Mouse (Mus musculus) frontal cortex, adult (tissue): Measurements from ENCODE around the gene Ttc37.
A peak's percentile ranks its signal among the peaks of the same experiment; 100 is the strongest.

Experiments used
- ATAC-seq: cut with Nextera tagmentation; 2 replicates; pipeline ENCODE4 v1.9.2; 2017; ENCODE audit warnings: mild to moderate bottlenecking, moderate library complexity, mixed read lengths; ENCODE audit not compliant: low TSS enrichment

Ttc37 gene

DNA sequence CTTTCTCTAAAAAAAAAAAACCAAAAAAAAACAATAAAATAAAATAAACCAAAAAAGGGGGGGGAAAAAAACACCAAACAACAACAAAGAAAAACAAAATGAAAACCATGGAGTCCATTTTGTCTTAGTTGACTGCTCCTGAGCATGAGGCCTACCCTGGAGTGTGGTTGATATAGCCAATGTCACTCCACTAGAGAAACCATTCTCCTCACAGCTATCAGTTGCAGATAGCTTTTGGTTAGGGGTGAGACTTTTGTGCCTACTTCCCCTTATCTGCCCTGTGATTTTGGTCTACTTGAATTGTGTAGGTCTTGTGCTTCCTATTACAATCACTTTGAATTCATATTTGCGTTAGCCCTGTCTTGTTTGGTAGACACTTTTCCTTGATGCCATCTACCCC is 59.0 kb downstream of the Ttc37 start:
- ATAC-seq: no peak

DNA sequence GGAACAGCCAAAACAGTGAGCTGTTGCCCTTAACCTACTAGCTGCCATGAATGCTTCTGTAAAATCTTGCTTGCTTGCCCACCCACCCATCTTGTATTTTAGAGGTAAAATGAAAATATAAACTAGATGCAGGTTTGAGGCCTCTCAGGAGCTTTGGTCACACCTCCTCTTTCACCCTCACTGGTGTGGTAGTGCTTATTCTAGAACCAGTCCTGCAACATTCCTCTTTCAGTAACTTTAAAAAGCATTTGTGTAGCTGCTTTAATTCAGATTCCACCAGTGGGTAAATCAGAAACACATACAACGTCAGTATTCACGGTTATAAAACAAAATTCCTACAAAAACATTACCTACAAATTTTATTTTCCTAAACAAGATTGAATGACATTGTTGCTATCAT is 62.1 kb downstream of the Ttc37 start:
- ATAC-seq: no peak

DNA sequence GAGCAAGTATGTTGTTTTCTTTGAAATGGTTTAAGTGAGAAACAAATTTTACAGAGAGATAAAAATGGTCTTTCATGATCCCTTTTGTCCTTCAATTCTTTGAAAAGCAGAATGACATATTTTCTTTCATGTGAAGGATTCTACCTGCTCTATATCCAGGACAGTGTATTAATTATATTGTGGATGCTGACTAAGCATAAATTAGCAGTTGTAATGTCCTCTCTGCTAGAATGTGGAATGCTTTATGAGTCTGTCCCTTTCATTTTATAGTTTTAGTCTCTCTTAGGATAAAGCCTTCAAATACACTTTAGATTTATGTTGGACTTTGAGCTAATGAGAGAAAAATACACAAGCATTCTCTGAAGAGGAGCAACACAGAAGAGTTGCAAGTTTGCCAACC is 75.8 kb downstream of the Ttc37 start:
- no peak for ATAC-seq

DNA sequence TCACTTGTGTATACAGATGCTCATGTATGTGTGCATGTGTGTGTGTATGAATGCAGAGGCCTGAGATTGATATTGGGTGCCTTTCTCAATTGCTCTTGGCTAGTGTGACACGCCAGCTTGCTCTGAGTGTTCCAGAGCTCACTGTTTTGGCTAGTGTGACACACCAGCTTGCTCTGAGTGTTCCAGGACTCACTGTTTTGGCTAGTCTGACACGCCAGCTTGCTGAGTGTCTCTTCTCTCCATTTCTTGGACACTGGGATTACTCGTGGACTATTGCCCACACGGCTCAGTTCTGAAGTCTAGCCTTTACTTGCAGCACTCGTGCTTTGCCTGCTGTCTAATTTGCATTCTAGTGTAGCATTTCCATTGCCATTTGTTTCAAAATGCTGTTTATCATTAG is 80.2 kb downstream of the Ttc37 start:
- peak; percentile 42; the same call in 1 of the 2 replicates for ATAC-seq

- no peak for ATAC-seq
Measured at GRCm38 (mm10) chr13:76187651-76188050, 89.1 kb downstream of the Ttc37 start.

DNA sequence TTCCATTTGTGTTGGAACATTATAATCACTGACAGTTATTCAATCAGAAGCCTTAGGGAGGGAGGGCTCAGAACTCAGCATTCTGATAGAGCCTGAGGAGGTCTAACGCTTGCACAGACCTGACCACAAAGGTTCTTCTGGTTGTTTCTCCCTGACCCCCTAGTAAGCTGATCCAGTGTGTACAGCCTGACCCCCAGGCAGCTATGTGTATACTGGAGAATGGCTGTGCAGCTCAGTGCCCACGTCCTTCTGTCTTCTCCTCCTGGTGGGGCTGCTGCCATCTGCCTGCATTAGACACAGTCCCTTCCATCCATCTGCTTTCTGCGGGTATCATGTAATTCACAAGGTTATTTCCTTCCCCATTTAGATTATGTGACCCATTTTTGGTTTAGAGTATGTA is 90.7 kb downstream of the Ttc37 start:
- peak; percentile 82 for ATAC-seq

GRCm38 (mm10) chr13:76190273-76190672 is 91.7 kb downstream of the Ttc37 start:
- ATAC-seq: peak; percentile 25; the same call in 1 of the 2 replicates

DNA sequence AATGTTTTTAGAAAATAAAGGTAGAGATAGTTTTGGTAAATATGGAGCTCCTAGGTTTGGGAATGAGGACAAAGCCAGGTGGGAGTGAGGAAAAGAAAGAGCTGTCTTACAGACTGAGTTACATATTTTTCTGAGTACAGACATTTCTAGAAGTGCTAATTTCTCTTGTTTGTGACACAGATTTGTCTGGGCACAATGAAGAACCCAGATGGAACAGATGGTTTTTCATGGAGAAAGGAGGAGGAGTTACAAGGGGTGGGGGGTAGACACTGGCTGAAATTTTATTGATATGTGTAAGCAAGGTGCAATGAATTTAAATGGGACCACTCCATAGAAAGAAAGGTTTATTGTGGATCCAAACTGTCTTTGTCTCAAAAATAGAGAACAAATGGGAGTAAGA is 96.4 kb downstream of the Ttc37 start:
- peak; percentile 76 for ATAC-seq

- no peak for ATAC-seq
Measured at GRCm38 (mm10) chr13:76195431-76196138, 97.1 kb downstream of the Ttc37 start.

GRCm38 (mm10) chr13:76197297-76197848 is 98.8 kb downstream of the Ttc37 start:
- peak; percentile 81 for ATAC-seq

DNA sequence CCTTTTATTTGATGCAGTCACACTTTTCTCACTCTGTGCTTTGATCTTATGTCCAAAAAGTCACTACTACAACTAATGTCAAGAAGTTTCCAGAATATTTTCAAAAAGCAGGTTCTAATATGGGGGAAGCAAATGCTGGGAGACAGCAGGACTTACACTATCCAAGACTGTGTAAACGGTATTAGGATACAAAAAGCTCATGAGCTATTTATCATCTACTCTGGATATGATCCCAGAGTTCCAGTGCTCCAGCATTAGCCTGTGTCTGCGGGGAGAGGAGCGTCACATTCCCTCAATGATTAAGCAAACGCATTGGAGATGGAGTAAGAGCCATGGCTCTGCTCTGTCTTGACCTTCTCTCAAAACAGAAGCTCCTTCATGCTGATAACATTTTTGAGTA is 101.4 kb downstream of the Ttc37 start:
- ATAC-seq: no peak

DNA sequence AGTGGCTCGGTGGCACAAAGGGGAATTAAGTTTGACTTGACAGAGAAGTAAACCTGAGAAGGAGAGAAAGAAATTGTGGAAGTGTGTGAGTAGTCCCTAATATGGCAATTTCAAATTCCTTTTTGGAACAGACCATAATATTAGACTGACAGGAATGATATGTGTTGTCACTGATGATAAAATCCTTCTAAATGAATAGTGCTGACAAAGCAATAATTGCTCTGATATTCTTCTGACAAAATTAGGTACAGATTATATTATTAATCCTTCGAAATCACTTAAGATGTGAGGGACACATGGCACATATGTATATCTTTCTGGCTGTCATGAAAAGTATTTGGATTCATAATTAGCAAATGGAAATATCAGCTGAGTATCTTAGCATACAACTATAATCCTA is 116.4 kb downstream of the Ttc37 start:
- no peak for ATAC-seq

GRCm38 (mm10) chr13:76215397-76215796 is 116.9 kb downstream of the Ttc37 start:
- peak; percentile 99 for ATAC-seq
